Mouse (Mus musculus) spleen, adult 2 months (tissue): Measurements from ENCODE around the gene Dlx6.

Source experiments
- CTCF ChIP-seq: fragments of 200-500 bp; IDR thresholded peaks from 2 replicates; pipeline ENCODE4 v1.5.1; 2011; ENCODE audit warnings: mild to moderate bottlenecking, inconsistent platforms; ENCODE audit not compliant: insufficient read depth, insufficient read length, insufficient replicate concordance; ENCODE audit errors: extremely low read depth
- POLR2A ChIP-seq: fragments of 200-500 bp; IDR thresholded peaks from 2 replicates; pipeline ENCODE4 v1.6.1; 2011; ENCODE audit warnings: low read depth, low read length, inconsistent platforms

DNA sequence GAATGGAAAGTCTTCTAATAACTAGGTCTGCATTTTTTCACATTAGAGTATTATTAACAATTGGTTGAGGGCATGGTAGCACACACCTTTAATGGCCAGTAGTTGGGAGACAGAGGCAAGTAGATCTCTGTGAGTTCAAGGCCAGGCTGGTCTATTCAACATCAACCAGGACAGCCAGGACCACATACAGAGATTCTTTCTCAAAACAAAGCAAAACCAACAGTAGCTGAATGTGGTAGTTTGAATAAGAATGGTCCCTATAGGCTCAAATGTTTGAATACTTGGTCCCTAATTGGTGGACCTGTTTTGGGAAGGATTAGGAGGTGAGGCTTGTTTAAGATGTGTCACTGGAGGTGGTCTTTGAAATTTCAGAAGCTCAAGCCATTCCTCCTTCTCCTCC lies 37.8 kb upstream of the Dlx6 start:
- TF ChIP-seq POLR2A (no peak), CTCF (no peak)
